Mouse (Mus musculus) T-helper 1 cell (primary cell): ENCODE data around the gene Slit3.

ENCODE experiments used
- in situ Hi-C: fragments of 300-600 bp; cut with MboI, MseI; formaldehyde crosslinking; loops from one replicate; pipeline ENCODE4 v1.15.1; 2025; ENCODE audit warnings: high pct_unique_total_duplicates

Gene Slit3

GRCm38 (mm10) chr11:35395376-35395775 is 274.4 kb downstream of the Slit3 start:
- in situ Hi-C loops, result no loop called here

- in situ Hi-C loops, result no loop called here
Measured at GRCm38 (mm10) chr11:35398353-35398752, 277.3 kb downstream of the Slit3 start.

GRCm38 (mm10) chr11:35403516-35403915 is 282.5 kb downstream of the Slit3 start:
- in situ Hi-C loops, result no loop called here

GRCm38 (mm10) chr11:35406045-35406444 is 285.0 kb downstream of the Slit3 start:
- in situ Hi-C loops, result no loop called here

DNA sequence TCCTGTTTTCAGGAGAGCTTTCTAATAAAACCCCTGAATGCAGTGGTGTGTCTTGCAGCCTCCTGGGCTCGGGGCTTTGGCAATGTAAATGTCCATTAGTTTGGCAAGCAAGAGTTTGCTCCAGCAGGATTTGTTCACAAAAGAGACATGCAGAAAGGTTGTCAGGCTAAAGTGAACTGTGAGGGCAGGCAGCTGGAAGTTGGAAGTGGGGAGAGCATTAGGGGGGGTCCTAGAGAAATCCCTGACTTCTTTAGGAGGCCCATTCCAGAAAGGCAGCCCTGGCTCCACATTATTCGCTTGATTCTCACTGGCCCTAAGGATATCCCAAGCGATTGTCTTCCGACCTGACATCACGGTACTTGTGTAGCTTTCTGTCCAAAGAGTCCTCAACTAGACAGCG is 285.5 kb downstream of the Slit3 start:
- in situ Hi-C loops, result no loop called here

DNA sequence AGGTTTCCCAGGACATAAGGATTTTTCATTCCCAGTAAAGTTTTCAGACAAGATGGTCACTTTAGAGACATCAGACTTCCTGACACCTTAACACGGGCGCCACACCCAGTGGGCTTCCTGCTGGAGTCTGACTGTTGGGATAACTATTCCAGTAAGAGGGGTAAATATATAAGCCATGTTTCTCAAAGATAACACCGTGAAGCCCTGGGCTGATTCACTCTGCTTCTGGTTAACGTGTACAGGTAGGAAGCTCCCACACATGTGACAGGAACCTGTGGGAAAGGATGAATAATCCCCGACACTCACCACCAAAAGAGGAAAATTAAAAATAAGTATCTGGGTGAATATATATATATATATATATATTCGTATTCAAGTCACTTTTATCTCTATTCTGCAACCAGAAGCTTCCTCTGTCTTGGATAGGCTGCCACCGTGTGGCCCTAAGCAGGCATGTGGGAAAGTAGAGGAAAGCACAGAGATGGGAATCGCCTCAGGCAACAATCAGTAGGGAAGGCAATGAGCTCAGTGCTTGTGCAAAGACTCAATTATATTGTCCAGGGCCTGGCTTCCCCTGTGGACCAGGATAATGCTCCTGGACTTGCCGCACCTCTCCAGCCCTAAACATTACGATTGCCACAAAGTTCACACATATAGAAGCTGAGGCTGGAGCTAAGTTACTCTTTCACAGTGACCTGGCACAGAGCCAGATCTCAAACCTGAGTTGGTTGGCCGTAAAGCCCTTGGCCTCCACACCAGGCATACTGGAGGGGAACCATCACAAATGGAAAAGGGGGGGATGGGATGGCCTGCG is 286.5 kb downstream of the Slit3 start:
- in situ Hi-C loops, result no loop called here

- in situ Hi-C loops, result no loop called here
Measured at GRCm38 (mm10) chr11:35410431-35410830, 289.4 kb downstream of the Slit3 start.

DNA sequence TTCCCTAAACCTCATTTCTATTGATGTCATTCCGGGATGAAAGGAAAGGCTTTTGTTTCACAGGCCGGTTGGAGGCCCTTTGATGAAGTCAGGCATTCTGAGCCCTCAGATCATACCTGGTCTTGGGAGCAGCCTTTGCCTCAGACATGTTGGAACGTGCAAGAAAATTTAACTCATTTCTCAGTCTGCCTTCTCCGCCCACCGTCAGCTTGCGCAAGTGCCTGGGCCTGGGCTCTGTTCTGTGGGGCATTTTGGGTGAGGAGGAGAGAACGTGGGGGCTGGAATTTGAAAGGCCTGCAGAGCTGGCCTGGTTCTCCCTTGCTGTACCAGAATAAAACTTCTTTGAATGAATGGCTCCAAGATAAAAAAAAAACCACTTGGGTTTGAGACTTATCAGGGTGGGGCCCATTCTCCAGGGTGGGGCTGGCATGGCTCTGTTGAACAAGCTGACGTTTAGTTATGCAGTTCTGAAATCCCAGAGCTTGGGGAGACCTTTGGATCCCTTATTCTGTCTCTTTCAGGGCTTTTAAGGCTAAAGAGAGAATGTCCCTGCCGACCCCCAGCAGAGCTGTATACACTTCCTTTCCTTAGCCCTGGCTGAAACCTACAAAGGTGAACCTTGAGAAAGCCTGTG is 294.9 kb downstream of the Slit3 start:
- in situ Hi-C loops, result no loop called here

DNA sequence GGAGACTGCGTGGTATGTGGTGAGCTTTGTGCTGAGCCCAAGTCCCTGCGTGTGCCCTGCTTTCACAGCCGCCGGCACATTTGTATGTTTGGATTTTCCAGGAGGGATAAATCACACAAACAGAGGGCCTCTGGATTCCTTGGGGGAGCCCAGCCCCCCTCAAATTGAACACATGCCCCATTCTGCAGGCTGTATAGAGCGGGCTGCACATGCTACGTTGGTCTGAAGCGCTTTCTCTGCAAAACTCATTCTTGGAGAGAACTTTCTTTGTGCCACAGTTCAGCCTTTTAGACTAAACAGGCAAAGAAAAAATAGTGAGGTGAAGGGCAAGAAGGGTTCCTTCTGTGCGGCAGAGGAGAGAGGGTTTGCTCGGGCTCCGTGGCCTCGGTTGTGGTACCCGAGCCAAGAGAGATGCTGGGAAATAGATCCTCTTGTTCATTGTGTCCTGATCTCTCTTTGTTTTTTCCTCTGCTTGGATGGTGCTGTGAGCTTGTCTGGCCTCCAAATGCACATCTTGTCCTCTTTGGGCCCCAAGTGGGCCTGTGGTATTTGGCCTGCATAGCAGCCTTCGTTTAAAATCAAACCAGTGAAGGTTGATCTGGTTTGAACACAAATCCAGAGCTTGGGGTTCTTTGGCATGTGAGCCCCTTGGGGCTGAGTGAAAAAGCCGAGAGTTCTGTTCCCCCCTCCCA is 295.5 kb downstream of the Slit3 start:
- in situ Hi-C loops, result no loop called here

DNA sequence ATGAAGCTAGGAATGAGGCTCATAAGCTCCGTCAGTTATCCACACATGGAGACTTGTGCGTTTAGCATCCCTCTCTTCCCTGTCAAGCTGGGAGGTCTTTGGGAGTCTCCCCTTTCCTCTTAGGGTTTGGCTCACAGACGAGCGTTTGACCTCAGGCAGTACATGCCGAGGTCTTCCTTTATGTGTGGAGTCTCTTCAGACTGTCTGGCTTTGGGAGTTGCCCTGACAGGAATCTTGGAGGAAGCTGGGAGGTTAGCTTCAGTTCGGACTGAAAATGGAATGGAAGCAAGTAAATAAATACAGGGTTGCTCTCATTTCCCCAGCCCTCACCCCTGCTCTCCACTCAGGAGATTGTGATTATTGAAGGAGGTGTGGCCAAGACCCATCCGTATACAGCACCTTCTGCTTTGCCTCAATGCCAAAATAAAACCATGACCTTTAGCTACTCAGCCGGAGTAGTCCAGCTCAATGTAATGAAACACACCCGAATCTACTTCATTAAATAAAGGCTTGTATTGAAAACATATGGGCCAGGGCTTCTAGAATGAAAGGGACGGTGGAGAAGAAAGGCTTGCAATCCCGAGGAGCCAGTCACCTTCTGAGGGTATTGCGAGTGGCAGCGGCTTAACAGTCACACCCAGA is 297.0 kb downstream of the Slit3 start:
- in situ Hi-C loops, result no loop called here

DNA sequence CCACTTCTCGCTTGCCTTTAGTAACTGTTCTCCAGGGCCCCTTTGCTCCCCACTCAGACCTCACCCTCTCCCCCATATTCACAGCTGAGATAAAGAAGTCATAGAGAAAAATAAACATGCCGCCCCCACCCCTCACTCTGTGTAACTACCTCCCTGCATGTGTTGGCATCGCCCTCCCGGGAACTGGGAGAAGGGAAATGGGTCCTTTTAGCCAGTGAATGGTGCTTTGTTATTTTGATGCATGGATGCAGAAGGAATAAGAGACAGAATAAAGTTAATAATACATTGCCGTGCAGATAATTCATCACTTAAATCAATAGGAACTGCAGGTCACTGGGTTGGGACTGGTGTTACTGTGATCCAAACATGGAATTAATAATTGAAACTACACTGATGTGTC is 298.0 kb downstream of the Slit3 start:
- in situ Hi-C loops, result no loop called here

DNA sequence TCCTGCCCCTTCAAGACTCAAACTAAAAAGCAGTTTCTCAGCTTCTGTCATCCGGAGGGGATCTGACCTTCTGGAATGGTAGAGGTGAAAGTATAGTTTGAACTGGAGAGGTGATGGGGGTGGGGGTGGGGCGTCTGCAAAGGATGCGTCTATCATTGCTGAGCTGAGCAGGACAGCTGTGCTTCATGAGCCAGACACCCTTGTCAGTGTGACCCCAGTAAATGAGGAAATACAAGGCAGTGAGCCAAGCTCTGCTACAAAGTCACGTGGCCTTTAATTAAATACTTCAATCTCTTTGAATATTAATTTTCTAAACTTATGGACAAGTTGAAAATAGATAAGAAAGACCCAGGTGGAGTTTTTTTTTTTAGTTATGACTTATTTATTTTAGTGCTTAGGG is 300.7 kb downstream of the Slit3 start:
- in situ Hi-C loops, result no loop called here

DNA sequence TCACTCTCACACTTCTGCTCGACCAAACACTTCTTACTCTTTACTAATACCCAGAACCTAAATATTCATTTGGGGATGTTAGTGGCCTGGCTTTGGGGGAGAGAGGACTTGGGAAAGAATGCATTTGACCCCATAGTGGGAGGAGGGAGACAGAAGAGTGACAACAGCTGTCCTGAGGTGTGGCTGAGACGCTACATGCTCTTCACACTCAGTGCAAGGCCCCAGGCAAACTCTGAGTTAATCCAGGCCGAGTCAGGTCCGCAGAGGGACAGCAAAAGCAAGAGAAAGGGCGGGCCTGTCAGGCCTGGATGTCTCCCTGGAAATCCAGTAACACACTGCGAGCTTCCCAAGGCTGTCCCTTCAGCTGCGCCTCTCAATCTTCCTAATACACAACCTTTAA is 307.0 kb downstream of the Slit3 start:
- in situ Hi-C loops, result no loop called here

DNA sequence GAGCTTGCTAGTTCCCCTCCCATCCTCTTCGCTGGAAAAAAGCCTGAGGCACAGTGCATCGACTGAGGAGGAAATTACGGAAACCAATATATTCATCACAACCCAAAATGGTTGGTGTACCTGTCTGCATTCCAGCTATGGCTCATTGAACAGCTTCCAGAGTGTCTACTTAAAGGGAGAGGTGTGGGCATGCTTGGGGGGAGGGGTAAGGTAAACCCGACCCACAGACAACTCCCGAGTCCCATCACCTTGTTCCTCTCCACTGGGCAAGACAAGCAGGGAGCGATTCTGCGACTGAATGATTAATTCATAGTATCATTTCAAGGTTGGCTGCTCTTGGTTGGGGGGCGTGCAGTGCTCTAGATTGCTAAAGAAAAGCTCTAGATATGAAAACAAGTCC is 310.1 kb downstream of the Slit3 start:
- in situ Hi-C loops, result no loop called here

DNA sequence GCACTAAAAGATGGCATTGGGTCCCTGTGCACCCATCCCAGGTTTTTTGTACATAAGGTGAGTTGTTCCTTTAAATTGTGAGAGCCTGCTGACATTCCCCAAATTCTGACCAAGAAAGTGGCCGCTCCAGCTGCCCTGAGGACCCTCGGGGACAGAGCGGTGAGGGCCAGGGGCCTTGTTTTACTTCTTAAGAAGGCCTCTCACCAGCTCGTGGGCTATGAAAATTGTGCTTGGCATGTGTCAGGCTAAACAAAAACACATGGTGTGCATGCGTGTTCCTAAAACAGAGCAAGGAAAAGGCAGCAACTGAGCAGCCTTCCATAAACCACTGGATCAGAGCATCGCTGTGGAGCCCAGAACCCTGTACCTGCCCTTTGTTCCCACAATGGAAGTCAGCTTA is 316.5 kb downstream of the Slit3 start:
- in situ Hi-C loops, result no loop called here

GRCm38 (mm10) chr11:35440186-35440585 is 319.2 kb downstream of the Slit3 start:
- in situ Hi-C loops, result no loop called here

DNA sequence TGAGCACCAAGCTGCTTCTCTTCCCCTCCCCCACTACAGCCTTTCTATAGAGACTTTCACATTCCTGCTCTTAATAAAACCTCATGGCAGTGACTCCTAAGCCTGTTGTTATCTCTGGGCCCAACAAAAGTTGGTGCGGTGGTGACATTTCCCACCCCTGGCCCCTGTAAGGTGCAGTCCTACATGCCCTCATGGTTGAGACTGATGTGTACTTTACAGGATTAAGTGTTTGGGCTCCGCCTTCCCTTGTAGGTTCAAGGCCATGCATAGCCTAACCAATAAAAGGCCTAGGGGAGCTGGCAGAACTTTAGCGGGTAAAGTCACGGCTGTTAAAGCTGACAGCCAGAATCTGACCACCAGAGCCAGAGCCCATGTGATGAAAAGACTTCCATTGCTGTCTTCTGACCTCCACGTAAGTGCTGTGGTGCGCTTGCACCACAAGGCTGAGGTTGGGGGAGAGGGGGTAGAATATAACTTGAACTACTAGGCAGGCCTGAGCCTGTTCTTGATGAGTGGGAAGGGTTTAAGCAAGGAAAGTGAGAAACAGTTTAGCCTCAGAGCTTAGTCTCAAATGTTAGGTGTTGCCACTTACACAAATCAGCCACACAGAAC is 323.6 kb downstream of the Slit3 start:
- in situ Hi-C loops, result no loop called here

GRCm38 (mm10) chr11:35447951-35448350 is 326.9 kb downstream of the Slit3 start:
- in situ Hi-C loops, result no loop called here

DNA sequence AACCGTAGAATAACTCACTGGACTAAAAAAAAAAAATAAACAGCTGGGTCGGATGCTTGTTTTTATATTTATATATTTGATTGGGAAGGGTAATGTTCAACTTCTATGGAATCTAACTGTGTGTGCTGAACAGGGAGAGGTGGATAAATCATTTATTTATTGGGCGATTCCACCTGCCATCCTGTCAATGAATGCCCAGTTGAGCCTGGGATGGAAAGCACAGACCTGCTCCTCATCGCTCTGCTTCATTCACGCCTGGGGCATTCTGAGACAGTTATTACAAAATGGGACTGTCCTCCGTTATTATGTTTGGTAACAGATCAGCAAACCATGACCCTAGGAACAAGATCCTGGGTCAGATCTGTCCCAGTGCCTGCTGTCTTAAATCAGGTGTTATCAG is 328.2 kb downstream of the Slit3 start:
- in situ Hi-C loops, result no loop called here

DNA sequence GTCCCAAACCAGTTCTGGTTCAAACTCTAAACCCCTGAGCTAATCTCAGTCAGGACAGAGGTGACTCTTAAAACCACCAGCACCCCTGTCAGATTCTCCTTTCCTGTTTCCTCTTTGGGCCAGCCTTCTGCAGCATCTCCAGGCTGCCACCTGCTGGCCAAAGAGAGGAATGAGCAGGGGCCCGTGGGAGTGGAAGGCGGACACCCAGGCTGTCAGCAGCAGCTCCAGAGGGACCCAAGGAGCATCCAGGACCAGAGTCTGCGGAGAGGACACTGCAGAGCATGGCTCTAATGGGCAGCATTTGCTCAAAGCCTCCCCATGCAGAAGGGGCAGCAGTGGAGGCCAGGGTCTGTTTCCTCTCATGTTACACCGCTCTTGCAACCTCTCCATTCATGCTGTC is 330.6 kb downstream of the Slit3 start:
- in situ Hi-C loops, result loop anchor here (5.0 kb wide), 1 partner anchor 604 kb away; no protein-coding TSS in a partner anchor

DNA sequence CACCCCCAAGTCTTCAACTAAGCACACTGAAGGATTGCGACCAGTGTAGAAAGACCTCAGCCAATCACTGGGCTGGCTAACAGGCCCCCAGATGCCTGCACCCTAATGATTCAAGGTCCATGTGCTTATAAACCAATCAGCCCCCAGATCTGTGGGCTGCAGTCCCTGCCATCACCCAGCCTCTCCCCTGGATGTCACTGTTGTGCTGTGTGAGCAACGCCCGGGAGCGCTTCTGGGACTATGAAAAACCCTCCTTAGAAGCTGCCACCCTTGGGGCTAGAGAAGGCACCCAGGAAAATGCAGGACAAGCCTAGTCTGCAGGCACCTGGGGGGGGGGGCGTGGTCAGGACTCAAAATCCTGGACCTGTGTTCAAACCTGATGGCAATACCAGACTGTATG is 331.4 kb downstream of the Slit3 start:
- in situ Hi-C loops, result loop anchor here (5.0 kb wide), 1 partner anchor 605 kb away; no protein-coding TSS in a partner anchor
